Mouse (Mus musculus) adrenal gland, postnatal 4 days (tissue): ENCODE results near the gene Tulp1. TPM values are rescaled to one million over a fixed set of nuclear protein-coding genes. Genes with fewer than 3 reads are reported as not detected.

Experiments
- DNase-seq, 2 experiments: peaks; one replicate each; pipeline ENCODE4 v3.0.0; 2021 to 2022; ENCODE audit warnings: low spot score in 2 of 2, mixed read lengths in 2 of 2
- total RNA-seq, 2 experiments: library from RNA; stranded (reverse); gene quantifications; 2 replicates each; pipeline ENCODE4 v1.2.3; 2021

The Tulp1 gene
- total RNA-seq, 2 experiments from 2014 or later, result 0.62 to 1.5 TPM

DNA sequence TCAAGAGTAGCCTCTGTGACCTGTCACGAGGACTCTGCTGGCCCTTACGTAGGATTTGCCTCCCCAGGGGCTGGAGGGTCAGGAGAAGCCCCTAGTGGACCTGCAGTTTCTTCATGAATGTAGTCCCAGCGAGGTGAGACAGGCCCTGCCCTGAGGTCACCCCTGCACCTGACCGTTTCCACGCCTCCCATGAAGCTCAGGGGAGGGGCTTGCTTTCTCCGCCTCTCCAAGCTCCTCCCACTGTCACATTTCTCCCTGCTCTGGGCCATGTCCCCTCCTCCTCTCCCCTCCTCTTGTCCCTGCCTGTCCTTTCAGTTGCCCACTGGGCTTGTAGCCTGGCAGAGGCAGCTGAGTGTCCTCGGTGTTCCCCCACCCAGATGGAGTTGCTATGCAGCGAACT, 47.9 kb downstream of the Tulp1 start:
- DNase-seq, result no peak

- DNase-seq, result no peak
Measured at GRCm38 (mm10) chr17:28316476-28316875, 48.5 kb downstream of the Tulp1 start.

DNA sequence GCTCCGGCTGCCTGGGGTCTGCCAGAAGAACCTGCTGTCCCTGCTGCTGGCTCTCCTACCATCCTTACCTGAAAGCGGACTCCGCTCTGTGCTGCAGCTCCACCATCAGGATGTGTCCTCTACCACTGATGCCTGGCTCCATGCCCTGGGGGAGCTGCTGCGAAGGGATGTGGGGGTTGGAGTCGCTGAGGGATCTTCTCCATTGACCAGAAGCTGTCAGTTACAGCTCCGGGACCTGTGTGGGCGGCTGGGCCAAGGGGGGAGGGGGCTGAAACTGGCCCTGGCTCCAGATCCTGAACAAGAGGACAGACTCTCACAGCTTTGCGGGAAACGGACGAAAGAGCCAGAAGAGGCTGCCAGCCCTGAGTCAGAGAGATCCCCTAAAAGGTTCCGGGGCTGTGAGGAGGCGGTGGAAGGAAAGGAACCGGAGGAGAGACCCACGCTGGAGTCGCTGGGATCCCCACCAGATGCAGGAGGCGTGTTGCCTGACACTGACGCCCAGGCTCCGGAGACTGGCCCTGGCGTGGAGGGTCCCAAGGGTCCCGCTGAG, 49.3 kb downstream of the Tulp1 start:
- DNase-seq, result no peak

DNA sequence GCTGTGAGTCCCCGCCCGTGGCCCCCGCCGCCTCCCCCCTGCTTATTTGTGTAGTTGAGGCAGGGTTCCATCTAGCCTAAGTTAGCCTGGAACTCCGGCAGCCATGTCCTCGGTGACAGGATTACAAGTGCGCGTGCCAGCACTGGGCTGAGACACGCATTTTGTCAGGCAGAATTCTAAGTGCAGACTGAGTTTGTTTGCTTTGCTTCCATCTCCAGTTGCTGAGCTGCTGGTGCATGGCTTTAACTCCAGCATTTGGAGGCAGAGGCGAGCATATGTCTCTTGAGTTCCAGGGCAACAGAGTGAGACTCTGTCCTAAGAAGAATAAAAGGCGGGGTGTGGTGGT, 51.2 kb downstream of the Tulp1 start:
- DNase-seq, result no peak

- DNase-seq, result peak; percentile 77 to 89
Measured at GRCm38 (mm10) chr17:28313212-28313879, 51.7 kb downstream of the Tulp1 start, which contains the start of gene Fance. Fance (plus strand) TSS chr17:28313519.

- DNase-seq, result no peak
Measured at GRCm38 (mm10) chr17:28312232-28313211, 52.5 kb downstream of the Tulp1 start.

- DNase-seq, result no peak
Measured at GRCm38 (mm10) chr17:28311366-28312132, 53.5 kb downstream of the Tulp1 start.

- DNase-seq, result no peak
Measured at GRCm38 (mm10) chr17:28310831-28311230, 54.2 kb downstream of the Tulp1 start.

DNA sequence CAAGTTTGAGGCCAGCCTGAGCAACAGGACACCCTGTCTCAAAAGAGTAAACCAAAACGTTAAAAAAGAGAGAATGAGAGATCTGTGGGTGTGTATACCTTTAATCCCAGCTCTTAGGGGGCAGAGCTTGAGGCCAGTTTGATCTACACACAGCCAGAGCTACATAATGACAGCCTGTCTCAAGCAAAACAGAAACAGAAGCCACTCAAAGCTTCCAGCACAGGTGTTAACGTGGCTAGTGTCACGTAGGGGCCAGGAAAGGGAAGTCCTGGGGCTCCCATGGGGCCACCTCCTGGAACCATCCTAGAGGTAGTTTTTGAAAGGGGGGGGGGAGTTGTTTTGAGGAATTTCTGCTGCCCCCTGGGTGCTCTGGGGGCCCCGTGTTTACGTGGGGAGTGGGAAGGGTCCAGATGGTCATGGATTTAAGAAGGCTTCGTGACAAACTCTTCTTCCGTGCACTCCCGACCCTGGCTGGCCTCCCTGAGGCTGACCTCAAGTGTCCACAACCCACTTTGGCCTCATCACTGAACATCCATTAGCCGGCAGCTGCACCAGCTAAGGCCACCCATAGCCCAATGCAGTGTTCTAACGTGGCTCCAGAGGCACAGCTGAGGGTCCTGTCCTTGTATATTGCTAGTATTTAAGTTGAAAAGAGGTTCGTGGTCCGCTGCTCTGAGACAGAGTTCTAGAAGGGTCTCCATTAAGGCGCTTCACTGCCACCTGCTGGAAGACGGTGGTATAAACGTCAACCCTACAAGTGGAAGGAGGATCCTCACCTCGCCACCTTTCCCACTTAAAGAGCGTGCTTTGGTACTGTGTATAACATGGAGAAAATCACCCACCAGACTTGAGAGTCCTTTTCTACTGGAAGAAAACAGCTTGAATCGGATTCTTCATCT, 56.5 kb downstream of the Tulp1 start:
- peak; percentile 62 to 78 for DNase-seq

DNA sequence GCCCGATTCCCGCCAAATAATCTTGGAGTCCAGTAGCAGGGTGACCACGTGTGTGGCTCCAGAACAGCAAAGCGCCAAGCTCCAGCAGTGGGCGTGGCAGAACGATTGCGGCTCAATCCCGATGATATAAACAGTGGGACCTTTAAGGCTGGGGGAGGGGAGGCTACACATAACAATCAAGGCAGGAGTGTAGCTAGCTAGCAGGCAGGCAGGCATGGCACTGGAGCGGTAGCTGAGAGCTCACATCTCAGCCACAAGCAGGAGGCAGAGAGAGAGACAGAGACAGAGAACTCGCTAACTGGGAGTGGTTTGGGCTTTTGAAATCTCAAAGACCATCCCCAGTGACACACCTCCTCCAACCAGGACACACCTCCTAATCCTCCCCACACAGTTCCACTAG, 59.9 kb downstream of the Tulp1 start:
- DNase-seq, result no peak

Other genes with a start within 250 kb of the Tulp1 start
- gene Scube3, start 223.1 kb downstream of the Tulp1 start, total RNA-seq, result 10 to 100 TPM; 45.5 to 55.6 TPM
- gene Zfp523, start 188.1 kb downstream of the Tulp1 start, total RNA-seq, result 10 to 100 TPM; 54.7 to 56.9 TPM
- 1 to 10 TPM; 4.3 to 6.7 TPM for gene Def6, start 157.4 kb downstream of the Tulp1 start, total RNA-seq
- gene Ppard, start 132.5 kb downstream of the Tulp1 start, total RNA-seq, result 10 to 100 TPM; 27.1 to 33.6 TPM
- 10 to 100 TPM; 38.6 to 49.3 TPM for gene Fance, start 51.7 kb downstream of the Tulp1 start, total RNA-seq
- 1,000 to 10,000 TPM; 1,198 to 1,213 TPM for gene Rpl10a, start 36.8 kb downstream of the Tulp1 start, total RNA-seq
- gene Tead3, start 14.4 kb downstream of the Tulp1 start, total RNA-seq, result 10 to 100 TPM; 23.8 to 27.5 TPM
- 100 to 1,000 TPM in 1 of 2 experiments, 10 to 100 TPM in 1; 95.8 to 104 TPM for gene Fkbp5, start 152.3 kb upstream of the Tulp1 start, total RNA-seq
- under 1 TPM in 1 of 2 experiments, not detected in 1; 0.22 TPM for gene Armc12, start 165.6 kb upstream of the Tulp1 start, total RNA-seq
- gene Clpsl2, start 184.2 kb upstream of the Tulp1 start, total RNA-seq, result not detected
- 1,000 to 10,000 TPM in 1 of 2 experiments, under 1 TPM in 1; 0.56 to 1,299 TPM for gene Clps, start 195.5 kb upstream of the Tulp1 start, total RNA-seq
- 1 to 10 TPM; 2.5 to 3.2 TPM for gene Lhfpl5, start 210.4 kb upstream of the Tulp1 start, total RNA-seq